Mouse (Mus musculus) liver, embryonic 16.5 days (tissue): ENCODE measurements around the gene Neurl2. TPM values are rescaled to one million over a fixed set of nuclear protein-coding genes. Genes with fewer than 3 reads are reported as not detected.

Source experiments
- ATAC-seq: fragments of 200-750 bp; cut with Nextera tagmentation; 2 replicates; pipeline ENCODE4 v1.8.0; 2017; ENCODE audit warnings: low read depth, mild to moderate bottlenecking, moderate number of reproducible peaks, moderate library complexity
- H3K27ac ChIP-seq: fragments of 300-500 bp; sonication (generic); 2 replicates; pipeline ENCODE4 v1.5.1; 2014; ENCODE audit warnings: mild to moderate bottlenecking, low read length
- H3K27me3 ChIP-seq: fragments of 300-500 bp; sonication (generic); 2 replicates; pipeline ENCODE4 v1.6.1; 2014; ENCODE audit warnings: low read depth, low read length, mixed read lengths; ENCODE audit not compliant: control insufficient read depth, insufficient read depth
- H3K36me3 ChIP-seq: fragments of 300-500 bp; sonication (generic); 2 replicates; pipeline ENCODE4 v1.6.1; 2014; ENCODE audit warnings: mild to moderate bottlenecking; ENCODE audit not compliant: control insufficient read depth, insufficient read depth
- H3K4me1 ChIP-seq: fragments of 300-500 bp; sonication (generic); 2 replicates; pipeline ENCODE4 v1.6.1; 2014; ENCODE audit warnings: low read depth, low read length, mixed read lengths; ENCODE audit not compliant: control insufficient read depth
- H3K4me2 ChIP-seq: fragments of 300-500 bp; sonication (generic); 2 replicates; pipeline ENCODE4 v1.6.1; 2014; ENCODE audit warnings: low read depth, low read length, mixed read lengths
- H3K4me3 ChIP-seq: fragments of 300-500 bp; sonication (generic); 2 replicates; pipeline ENCODE4 v1.5.1; 2014; ENCODE audit warnings: low read depth, mild to moderate bottlenecking, low read length
- H3K9ac ChIP-seq: fragments of 300-500 bp; sonication (generic); 2 replicates; pipeline ENCODE4 v1.6.1; 2014; ENCODE audit warnings: low read depth, low read length
- H3K9me3 ChIP-seq: fragments of 300-500 bp; sonication (generic); replicated peaks from 2 replicates; pipeline ENCODE4 v1.6.1; 2016; ENCODE audit warnings: low read length; ENCODE audit not compliant: control insufficient read depth
- WGBS: fragments of 180-500 bp; shearing (Covaris S2); extraction: QIAGEN DNeasy Blood & Tissue Kit; methylation state at CpG from one replicate; pipeline ENCODE4 v1.1.7; 2014; ENCODE audit not compliant: insufficient replicate concordance; 5-methylcytosine and 5-hydroxymethylcytosine counted together
- polyA plus RNA-seq: library from polyadenylated mRNA; unstranded; fragments of >200 nt; fragmentation: Nextera tagmentation; extraction: Ambion mirVana; gene quantifications from 2 replicates; pipeline ENCODE4 v1.2.1, GENCODE M21; 2015

Gene Neurl2
- polyA plus RNA-seq, 1 experiment from 2014 or later: 2.5 TPM

DNA sequence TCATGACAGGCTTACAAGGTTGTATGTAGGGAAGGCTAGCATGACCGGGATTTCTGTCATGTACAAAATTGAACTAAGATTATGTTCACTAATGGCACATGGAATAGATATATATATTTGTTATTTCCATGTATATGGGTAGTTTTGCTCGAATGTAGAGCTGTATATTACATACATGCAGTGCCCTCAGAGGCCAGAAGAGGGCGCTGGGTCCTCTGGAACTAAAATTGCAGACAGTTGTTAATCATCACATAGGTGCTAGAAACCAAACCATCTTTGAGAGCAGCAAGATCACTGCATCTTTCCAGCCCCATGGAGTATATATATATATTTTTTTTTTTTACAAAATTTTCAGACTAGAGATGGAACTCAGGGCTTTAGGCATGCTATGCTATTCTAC, 12.5 kb upstream of the Neurl2 start:
- Histone ChIP-seq H3K27me3 (no peaks in the 10 kb centered on the region), H3K9me3 (no peaks in the 10 kb centered on the region), H3K27ac (no peak overlapping the region), H3K9ac (no peak overlapping the region), H3K4me1 (no peaks in the 10 kb centered on the region), H3K36me3 (no peaks in the 10 kb centered on the region), H3K4me2 (no peak overlapping the region), H3K4me3 (no peak overlapping the region)
- WGBS: 39% methylated on average over 3 of the region's 3 CpGs
- ATAC-seq: no peak

DNA sequence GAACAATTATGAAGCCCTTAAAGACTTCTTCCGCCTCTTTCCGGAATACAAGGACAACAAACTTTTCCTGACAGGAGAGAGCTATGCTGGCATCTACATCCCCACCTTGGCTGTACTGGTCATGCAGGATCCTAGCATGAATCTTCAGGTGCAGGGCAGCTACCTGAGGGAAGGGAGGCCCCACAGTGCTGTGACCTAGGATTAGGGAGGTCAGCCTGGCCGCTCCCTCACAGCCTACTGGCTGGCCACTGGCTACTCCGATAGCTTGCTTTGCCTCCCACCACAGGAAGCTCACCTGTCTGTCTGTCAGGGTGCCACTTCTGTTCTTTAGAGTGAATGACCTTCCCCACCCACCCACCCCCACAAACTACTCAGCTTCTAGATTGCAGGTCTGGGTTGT, 1.9 kb upstream of the Neurl2 start:
- no peak for ATAC-seq
- no peak overlapping the region; the same call in 1 of the 2 replicates for H3K4me3 ChIP-seq
- WGBS: 92% methylated on average over 4 of the region's 4 CpGs
- H3K27ac ChIP-seq: no peak overlapping the region
- H3K4me1 ChIP-seq: peaks cover 22% of the 10 kb centered on the region
- H3K4me2 ChIP-seq: no peak overlapping the region
- H3K9ac ChIP-seq: no peak overlapping the region
- no peaks in the 10 kb centered on the region for H3K9me3 ChIP-seq
- no peaks in the 10 kb centered on the region for H3K27me3 ChIP-seq
- H3K36me3 ChIP-seq: no peaks in the 10 kb centered on the region; the same call in none of the 2 replicates

DNA sequence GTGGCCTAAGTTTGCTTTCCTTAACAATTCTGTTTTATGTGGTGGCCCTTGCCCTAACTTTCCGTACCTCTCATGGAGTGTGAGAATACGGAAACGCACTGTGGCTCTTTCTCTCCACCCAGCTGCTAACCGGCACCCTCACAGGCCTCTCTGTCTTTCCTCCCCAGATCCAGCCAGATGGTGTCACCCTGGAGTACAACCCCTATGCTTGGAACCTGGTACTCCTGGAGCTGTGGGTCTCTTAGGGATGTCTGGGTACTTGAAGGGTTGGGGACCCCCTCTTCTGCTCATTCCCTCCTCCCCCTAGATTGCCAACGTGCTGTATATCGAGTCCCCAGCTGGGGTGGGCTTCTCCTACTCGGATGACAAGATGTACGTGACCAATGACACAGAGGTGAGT, 1.3 kb upstream of the Neurl2 start:
- no peaks in the 10 kb centered on the region for H3K9me3 ChIP-seq
- WGBS: 35% methylated on average over 8 of the region's 8 CpGs
- peak overlapping the region; percentile 63 for H3K4me3 ChIP-seq
- no peaks in the 10 kb centered on the region for H3K27me3 ChIP-seq
- peak overlapping the region; percentile 99 for H3K4me2 ChIP-seq
- no peaks in the 10 kb centered on the region; the same call in none of the 2 replicates for H3K36me3 ChIP-seq
- H3K9ac ChIP-seq: peak overlapping the region; percentile 78
- peaks cover 22% of the 10 kb centered on the region for H3K4me1 ChIP-seq
- peak; percentile 7; the same call in 1 of the 2 replicates for ATAC-seq
- H3K27ac ChIP-seq: peak overlapping the region; percentile 9; the same call in 1 of the 2 replicates

DNA sequence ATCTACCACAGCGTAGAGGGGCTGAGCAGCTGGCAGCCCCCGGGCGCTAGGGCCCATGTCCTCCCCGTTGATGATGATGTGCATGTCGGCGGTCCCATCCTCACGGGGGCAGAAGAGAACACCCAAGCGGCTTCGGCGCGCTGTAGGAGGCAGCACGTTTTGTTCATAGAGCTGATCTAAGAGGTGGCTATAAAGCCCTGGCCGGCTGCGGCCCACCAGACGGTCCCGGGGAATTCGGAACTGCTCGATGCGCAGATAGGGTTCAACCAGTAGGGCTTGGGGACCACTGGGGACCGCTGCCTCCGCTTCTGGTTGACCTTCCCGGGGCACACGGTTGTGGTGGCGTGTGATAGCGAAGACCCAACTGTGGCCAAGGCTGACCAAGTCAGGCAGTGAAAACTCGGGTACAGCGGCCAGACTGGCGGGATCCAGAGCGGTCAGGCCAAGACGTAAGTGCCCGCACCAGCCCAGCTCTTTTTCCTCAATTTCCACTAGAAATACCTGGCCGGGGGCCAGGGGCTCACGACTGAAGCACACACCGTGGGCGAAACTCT, 431 bp downstream of the Neurl2 start, which contains the start of gene Ctsa:
Gene Ctsa, plus strand, starts transcription at position 126 of the 554 bp plus-strand sequence.
- peak; percentile 67 for ATAC-seq
- Histone ChIP-seq H3K9me3 (no peaks in the 10 kb centered on the region), H3K4me1 (peaks cover 22% of the 10 kb centered on the region)

DNA sequence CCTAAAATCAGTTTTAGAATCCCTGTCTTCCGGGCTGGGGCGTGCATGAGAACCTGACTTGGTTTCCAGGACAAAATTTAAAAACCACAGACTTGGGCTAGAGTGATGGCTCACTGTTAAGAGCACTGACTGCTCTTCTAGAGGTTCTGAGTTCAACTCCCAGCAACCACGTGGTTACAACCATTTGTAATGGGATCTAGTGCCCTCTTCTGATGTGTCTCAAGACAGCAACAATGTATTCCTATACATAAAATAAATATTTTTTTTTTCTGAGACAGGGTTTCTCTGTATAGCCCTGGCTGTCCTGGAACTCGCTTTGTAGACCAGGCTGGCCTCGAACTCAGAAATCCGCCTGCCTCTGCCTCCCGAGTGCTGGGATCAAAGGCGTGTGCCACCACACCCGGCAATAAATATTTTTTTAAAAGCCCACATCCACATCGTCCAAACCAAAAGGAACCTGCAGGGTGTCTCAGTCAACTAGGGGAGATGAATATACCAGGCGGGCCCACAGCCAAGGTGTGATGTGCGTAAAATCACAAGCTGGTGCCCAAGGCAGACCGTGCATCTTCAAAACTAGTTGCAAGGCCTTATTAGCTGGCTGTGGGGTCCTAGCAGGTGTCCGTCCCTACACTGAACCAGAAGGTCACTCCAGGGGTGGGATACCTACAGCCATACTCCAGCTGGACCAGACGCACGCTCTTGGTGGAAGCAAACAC, 1.1 kb downstream of the Neurl2 start:
- Histone ChIP-seq H3K36me3 (no peaks in the 10 kb centered on the region), H3K9me3 (no peaks in the 10 kb centered on the region), H3K27ac (peak overlapping the region; percentile 85), H3K9ac (peak overlapping the region; percentile 78), H3K4me2 (peak overlapping the region; percentile 99), H3K27me3 (no peaks in the 10 kb centered on the region), H3K4me1 (peaks cover 26% of the 10 kb centered on the region), H3K4me3 (peak overlapping the region; percentile 63)
- no peak for ATAC-seq
- 54% methylated on average over 16 of the region's 16 CpGs for WGBS

More for the DNA sequence above, 431 bp downstream of the Neurl2 start, which contains the start of gene Ctsa:
- Histone ChIP-seq H3K36me3 (no peaks in the 10 kb centered on the region), H3K4me2 (peak within 1 kb of the TSS; percentile 99), H3K9ac (peak within 1 kb of the TSS; percentile 78), H3K27ac (peak within 1 kb of the TSS; percentile 85), H3K4me3 (peak within 1 kb of the TSS; percentile 63), H3K27me3 (no peaks in the 10 kb centered on the region)
- 1% methylated on average over 35 of the region's 35 CpGs for WGBS

- ATAC-seq: no peak
- Histone ChIP-seq H3K9me3 (no peaks in the 10 kb centered on the region), H3K4me2 (no peak overlapping the region), H3K4me3 (no peak overlapping the region), H3K27ac (no peak overlapping the region), H3K4me1 (peaks cover 29% of the 10 kb centered on the region), H3K27me3 (no peaks in the 10 kb centered on the region), H3K9ac (no peak overlapping the region), H3K36me3 (peaks cover under 1% of the 10 kb centered on the region)
- WGBS: 72% methylated on average over 10 of the region's 10 CpGs
These were observed 2.2 kb downstream of the Neurl2 start for GRCm38 (mm10) chr2:164831029-164831428.

- no peaks in the 10 kb centered on the region for H3K27me3 ChIP-seq
- H3K9me3 ChIP-seq: no peaks in the 10 kb centered on the region
- H3K4me1 ChIP-seq: peaks cover 19% of the 10 kb centered on the region
- H3K9ac ChIP-seq: no peak overlapping the region
- ATAC-seq: no peak
- no peak overlapping the region for H3K27ac ChIP-seq
- no peak overlapping the region for H3K4me2 ChIP-seq
- H3K4me3 ChIP-seq: no peak overlapping the region
- H3K36me3 ChIP-seq: peaks cover 11% of the 10 kb centered on the region
- WGBS: 78% methylated on average over 1 of the region's 1 CpGs
These were observed 4.2 kb downstream of the Neurl2 start for GRCm38 (mm10) chr2:164829090-164829489.

DNA sequence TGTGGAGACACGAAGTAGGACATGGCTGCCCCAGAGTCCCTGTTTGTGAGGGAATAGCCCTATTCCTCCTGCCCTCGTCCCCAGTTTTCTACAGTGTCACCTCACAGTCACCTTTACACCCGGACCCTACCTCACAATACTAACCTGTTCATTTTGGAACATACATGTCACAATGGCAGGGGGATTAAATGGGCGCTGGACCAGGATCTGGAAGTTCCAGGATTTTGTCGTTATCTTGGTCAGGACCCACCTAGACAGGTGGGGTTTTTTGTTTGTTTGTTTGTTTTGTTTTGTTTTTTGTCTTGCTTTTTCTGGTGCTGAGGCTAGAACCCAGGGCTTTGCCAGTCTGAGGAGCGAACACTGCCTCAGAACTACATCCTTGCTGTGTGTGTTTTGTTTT, 4.8 kb downstream of the Neurl2 start, which contains the start of gene Spata25:
Gene Spata25, minus strand, starts transcription at position 101 of the 400 bp plus-strand sequence.
- no peak within 1 kb of the TSS for H3K4me2 ChIP-seq
- no peak within 1 kb of the TSS for H3K9ac ChIP-seq
- H3K27me3 ChIP-seq: no peaks in the 10 kb centered on the region
- H3K4me1 ChIP-seq: peaks cover 21% of the 10 kb centered on the region
- H3K27ac ChIP-seq: no peak within 1 kb of the TSS
- WGBS: 70% methylated on average over 6 of the region's 6 CpGs
- no peak within 1 kb of the TSS for H3K4me3 ChIP-seq
- H3K9me3 ChIP-seq: no peaks in the 10 kb centered on the region
- H3K36me3 ChIP-seq: peaks cover 11% of the 10 kb centered on the region
- no peak for ATAC-seq
